Mouse (Mus musculus) midbrain, embryonic 10.5 days (tissue): ENCODE results near the gene Tas2r119. TPM values are rescaled to one million over a fixed set of nuclear protein-coding genes. Genes with fewer than 3 reads are reported as not detected.
"Not testable (repeated sequence)": the region's sequence is repeated elsewhere in the genome, so short reads cannot be mapped to it uniquely, and the experiment has no call there.

Experiments
- DNase-seq: peaks from one replicate; pipeline ENCODE4 v3.0.0-alpha.2; 2017; ENCODE audit warnings: low spot score
- H3K27ac ChIP-seq: fragments of 300-500 bp; sonication (generic); replicated peaks from 2 replicates; pipeline ENCODE4 v1.5.1; 2016; ENCODE audit warnings: mild to moderate bottlenecking
- H3K27me3 ChIP-seq: fragments of 300-500 bp; sonication (generic); 2 replicates; pipeline ENCODE4 v1.6.1; 2016; ENCODE audit warnings: low read depth, mild to moderate bottlenecking; ENCODE audit not compliant: poor library complexity, severe bottlenecking
- H3K36me3 ChIP-seq: fragments of 300-500 bp; sonication (generic); 2 replicates; pipeline ENCODE4 v1.6.1; 2016; ENCODE audit warnings: mild to moderate bottlenecking, moderate library complexity
- H3K4me1 ChIP-seq: fragments of 300-500 bp; sonication (generic); 2 replicates; pipeline ENCODE4 v1.6.1; 2016
- H3K4me3 ChIP-seq: fragments of 300-500 bp; sonication (generic); 2 replicates; pipeline ENCODE4 v1.5.1; 2016; ENCODE audit warnings: mild to moderate bottlenecking, moderate library complexity
- H3K9me3 ChIP-seq: fragments of 300-500 bp; sonication (generic); replicated peaks from 2 replicates; pipeline ENCODE4 v1.6.1; 2016; ENCODE audit warnings: mild to moderate bottlenecking
- WGBS: fragments of 180-500 bp; shearing (Covaris S2); methylation state at CpG from one replicate; pipeline ENCODE4 v1.1.7; 2016; 5-methylcytosine and 5-hydroxymethylcytosine counted together
- polyA plus RNA-seq: library from polyadenylated mRNA; unstranded; fragments of >200 nt; fragmentation: Nextera tagmentation; extraction: Ambion mirVana; gene quantifications from 2 replicates; pipeline ENCODE4 v1.2.1, GENCODE M21; 2016

Gene Tas2r119
- polyA plus RNA-seq, 1 experiment from 2014 or later = not detected

DNA sequence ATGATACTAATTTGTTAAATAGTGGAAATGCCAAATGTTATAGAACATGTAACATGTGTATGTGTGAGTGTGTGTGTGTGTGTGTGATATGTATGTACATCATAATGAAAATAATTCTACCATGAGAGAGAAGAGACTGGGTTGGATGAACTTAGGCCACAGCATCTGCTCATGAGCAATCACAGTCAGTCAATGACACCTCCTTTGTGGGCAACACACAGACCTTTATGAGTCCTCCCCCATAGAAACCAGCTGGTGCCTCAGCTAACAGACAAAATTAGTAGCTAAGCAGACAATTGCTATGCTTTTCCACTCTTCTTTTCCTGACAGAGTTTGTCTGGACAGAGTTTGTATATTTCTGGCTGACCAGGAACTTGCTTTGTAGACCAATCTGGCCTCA is 7.9 kb downstream of the Tas2r119 start:
- Histone ChIP-seq H3K36me3 (no peaks in the 10 kb centered on the region), H3K27me3 (no peaks in the 10 kb centered on the region), H3K9me3 (no peaks in the 10 kb centered on the region), H3K27ac (no peak overlapping the region), H3K4me1 (no peaks in the 10 kb centered on the region), H3K4me3 (no peak overlapping the region)
- no peak for DNase-seq

- 90% methylated on average over 3 of the region's 3 CpGs for WGBS
- Histone ChIP-seq H3K27ac (no peak overlapping the region), H3K27me3 (no peaks in the 10 kb centered on the region)
These were observed 12.8 kb downstream of the Tas2r119 start for GRCm38 (mm10) chr15:32189879-32190278.

GRCm38 (mm10) chr15:32190436-32190835 is 13.3 kb downstream of the Tas2r119 start:
- DNase-seq = no peak
- WGBS = 95% methylated on average over 6 of the region's 6 CpGs
- no peaks in the 10 kb centered on the region for H3K9me3 ChIP-seq
- no peaks in the 10 kb centered on the region for H3K4me1 ChIP-seq
- H3K27me3 ChIP-seq = no peaks in the 10 kb centered on the region
- H3K4me3 ChIP-seq = no peak overlapping the region
- H3K36me3 ChIP-seq = no peaks in the 10 kb centered on the region
- no peak overlapping the region for H3K27ac ChIP-seq

More at GRCm38 (mm10) chr15:32189879-32190278, 12.8 kb downstream of the Tas2r119 start:
- H3K36me3 ChIP-seq = no peaks in the 10 kb centered on the region
- H3K9me3 ChIP-seq = no peaks in the 10 kb centered on the region
- DNase-seq = no peak
- no peak overlapping the region for H3K4me3 ChIP-seq
- H3K4me1 ChIP-seq = no peaks in the 10 kb centered on the region

- H3K36me3 ChIP-seq = no peaks in the 10 kb centered on the region
- H3K4me3 ChIP-seq = no peak overlapping the region
- H3K4me1 ChIP-seq = peaks cover 1% of the 10 kb centered on the region; the same call in 1 of the 2 replicates
- WGBS = 82% methylated on average over 1 of the region's 1 CpGs
- DNase-seq = no peak
- H3K9me3 ChIP-seq = no peaks in the 10 kb centered on the region
- no peaks in the 10 kb centered on the region for H3K27me3 ChIP-seq
- no peak overlapping the region for H3K27ac ChIP-seq
These were observed 15.9 kb downstream of the Tas2r119 start for GRCm38 (mm10) chr15:32192948-32193347.

DNA sequence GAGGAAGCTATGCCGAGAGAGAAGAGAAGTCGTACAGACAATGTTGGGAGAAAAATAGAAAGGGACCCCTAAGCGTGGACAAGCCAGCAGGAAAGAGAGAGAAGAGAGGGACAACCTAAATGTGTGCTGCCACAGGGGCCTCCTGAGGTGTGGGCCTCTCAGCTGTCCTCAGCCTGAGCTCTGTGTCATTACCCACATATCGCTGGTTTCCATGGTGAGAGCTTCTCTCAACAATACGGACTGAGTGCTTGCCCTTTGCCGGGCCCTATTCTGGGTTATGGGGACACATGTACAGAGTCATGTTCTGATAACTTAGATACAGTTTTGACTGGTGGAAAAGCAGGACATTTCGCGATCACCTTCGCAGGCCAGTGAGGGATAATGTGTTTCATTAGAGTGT is 21.0 kb downstream of the Tas2r119 start:
- no peaks in the 10 kb centered on the region for H3K36me3 ChIP-seq
- no peak overlapping the region for H3K4me3 ChIP-seq
- no peak overlapping the region for H3K27ac ChIP-seq
- 80% methylated on average over 9 of the region's 9 CpGs for WGBS
- no peak for DNase-seq
- no peaks in the 10 kb centered on the region for H3K27me3 ChIP-seq
- H3K9me3 ChIP-seq = no peaks in the 10 kb centered on the region
- H3K4me1 ChIP-seq = peaks cover 9% of the 10 kb centered on the region; the same call in 1 of the 2 replicates

DNA sequence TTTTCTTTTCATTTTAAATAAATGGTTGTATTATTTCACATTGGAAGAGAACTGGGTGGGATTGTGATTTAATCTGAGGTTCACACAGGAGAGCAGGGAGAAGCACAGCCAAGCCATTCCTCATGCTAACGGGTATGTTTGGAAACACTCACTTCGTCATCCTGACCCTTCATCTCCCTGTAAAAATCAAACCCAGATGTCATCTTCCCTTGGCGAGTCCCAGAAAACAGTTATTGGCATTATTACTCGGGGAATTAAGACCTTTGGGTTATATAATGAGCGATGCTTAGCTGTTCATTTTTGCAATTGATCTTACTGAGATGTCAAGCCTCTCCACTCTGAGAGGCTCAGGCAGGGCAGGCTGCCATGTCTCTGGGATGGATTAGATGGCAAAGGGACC is 21.5 kb downstream of the Tas2r119 start:
- no peaks in the 10 kb centered on the region for H3K9me3 ChIP-seq
- no peak overlapping the region for H3K4me3 ChIP-seq
- peaks cover 9% of the 10 kb centered on the region; the same call in 1 of the 2 replicates for H3K4me1 ChIP-seq
- no peak overlapping the region for H3K27ac ChIP-seq
- WGBS = 77% methylated on average over 5 of the region's 5 CpGs
- DNase-seq = no peak
- no peaks in the 10 kb centered on the region for H3K36me3 ChIP-seq
- no peaks in the 10 kb centered on the region for H3K27me3 ChIP-seq

DNA sequence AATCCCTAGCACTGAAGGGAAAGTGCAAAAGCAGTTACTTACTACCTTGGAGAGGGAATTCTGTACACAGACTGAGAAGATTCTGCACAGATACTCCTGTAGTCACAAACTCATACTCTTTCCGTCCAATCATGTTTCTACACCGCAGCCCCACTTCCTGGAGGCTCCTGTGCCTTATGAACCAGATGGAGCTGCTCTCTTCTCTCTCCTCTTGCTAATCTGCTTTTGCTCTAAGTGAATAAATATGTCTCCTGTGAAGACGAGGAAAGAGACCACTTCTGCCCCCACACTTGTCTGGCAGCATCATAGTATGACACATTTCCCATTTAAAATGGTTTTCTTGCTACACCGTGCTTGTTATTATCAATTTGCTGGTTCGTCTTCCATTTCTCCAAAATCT is 26.2 kb downstream of the Tas2r119 start:
- Histone ChIP-seq H3K4me1 (peaks cover 5% of the 10 kb centered on the region; the same call in 1 of the 2 replicates), H3K4me3 (no peak overlapping the region), H3K36me3 (no peaks in the 10 kb centered on the region), H3K9me3 (no peaks in the 10 kb centered on the region), H3K27me3 (no peaks in the 10 kb centered on the region), H3K27ac (no peak overlapping the region)
- DNase-seq = no peak
- 88% methylated on average over 5 of the region's 5 CpGs for WGBS

DNA sequence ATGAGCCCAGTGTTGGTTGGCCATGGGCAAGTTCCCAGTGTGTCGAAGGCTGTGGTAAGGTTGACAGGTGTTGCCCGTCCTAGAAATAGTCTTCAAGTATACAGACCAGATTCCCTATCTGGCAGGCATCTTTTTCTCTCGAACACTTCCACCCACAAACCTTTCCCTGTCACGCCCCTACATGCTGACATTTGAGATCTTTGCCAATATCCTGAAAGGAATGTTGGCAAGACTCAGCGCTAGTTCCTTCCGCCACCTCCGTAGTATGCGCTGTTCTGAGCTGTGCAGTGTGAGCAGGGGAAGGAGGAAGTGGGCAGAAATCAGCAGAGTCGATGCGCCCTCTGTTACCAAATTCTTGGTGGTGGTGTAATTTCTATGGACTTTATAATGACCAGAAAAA is 27.8 kb downstream of the Tas2r119 start:
- WGBS = 91% methylated on average over 10 of the region's 10 CpGs
- no peaks in the 10 kb centered on the region for H3K9me3 ChIP-seq
- H3K4me3 ChIP-seq = no peak overlapping the region
- no peak for DNase-seq
- no peaks in the 10 kb centered on the region for H3K4me1 ChIP-seq
- no peaks in the 10 kb centered on the region for H3K27me3 ChIP-seq
- H3K27ac ChIP-seq = no peak overlapping the region
- H3K36me3 ChIP-seq = no peaks in the 10 kb centered on the region

GRCm38 (mm10) chr15:32214687-32215086 is 37.6 kb downstream of the Tas2r119 start:
- H3K4me1 ChIP-seq, H3K27ac ChIP-seq, H3K4me3 ChIP-seq, H3K27me3 ChIP-seq, H3K36me3 ChIP-seq, H3K9me3 ChIP-seq, DNase-seq: not testable (repeated sequence)
- 92% methylated on average over 10 of the region's 10 CpGs for WGBS

- 86% methylated on average over 7 of the region's 7 CpGs for WGBS
- H3K27me3 ChIP-seq = no peaks in the 10 kb centered on the region
- no peak for DNase-seq
These were observed 45.9 kb downstream of the Tas2r119 start for GRCm38 (mm10) chr15:32223028-32223427.

GRCm38 (mm10) chr15:32225394-32225793 is 48.3 kb downstream of the Tas2r119 start:
- no peak overlapping the region for H3K27ac ChIP-seq
- H3K36me3 ChIP-seq = no peaks in the 10 kb centered on the region
- H3K4me1 ChIP-seq = no peaks in the 10 kb centered on the region
- H3K27me3 ChIP-seq = no peaks in the 10 kb centered on the region
- DNase-seq = no peak
- 90% methylated on average over 3 of the region's 3 CpGs for WGBS
- no peak overlapping the region for H3K4me3 ChIP-seq
- H3K9me3 ChIP-seq = no peaks in the 10 kb centered on the region

More at GRCm38 (mm10) chr15:32223028-32223427, 45.9 kb downstream of the Tas2r119 start:
- H3K4me3 ChIP-seq = no peak overlapping the region
- no peaks in the 10 kb centered on the region for H3K9me3 ChIP-seq
- no peaks in the 10 kb centered on the region for H3K4me1 ChIP-seq
- no peak overlapping the region for H3K27ac ChIP-seq
- H3K36me3 ChIP-seq = no peaks in the 10 kb centered on the region

DNA sequence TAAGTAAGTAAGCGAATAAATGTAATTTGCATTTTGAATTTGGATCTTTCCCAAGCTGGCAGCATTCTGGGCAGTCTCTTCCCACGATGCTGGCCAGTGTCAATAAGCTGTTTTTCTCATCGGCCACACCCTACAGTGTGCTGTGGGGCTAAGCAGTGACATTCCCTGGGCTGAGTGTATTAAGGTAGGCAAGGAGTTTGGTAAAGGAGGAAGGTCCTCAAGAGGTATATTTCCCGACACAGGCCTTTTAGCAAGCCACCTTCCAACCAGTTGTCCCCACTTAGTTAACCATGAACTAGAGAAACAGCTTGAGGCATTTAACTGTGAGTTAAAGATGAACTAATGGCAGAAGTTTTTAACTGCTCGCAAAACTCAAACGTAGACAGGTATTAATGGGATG is 49.3 kb downstream of the Tas2r119 start:
- WGBS = 85% methylated on average over 6 of the region's 6 CpGs
- no peaks in the 10 kb centered on the region for H3K9me3 ChIP-seq

DNA sequence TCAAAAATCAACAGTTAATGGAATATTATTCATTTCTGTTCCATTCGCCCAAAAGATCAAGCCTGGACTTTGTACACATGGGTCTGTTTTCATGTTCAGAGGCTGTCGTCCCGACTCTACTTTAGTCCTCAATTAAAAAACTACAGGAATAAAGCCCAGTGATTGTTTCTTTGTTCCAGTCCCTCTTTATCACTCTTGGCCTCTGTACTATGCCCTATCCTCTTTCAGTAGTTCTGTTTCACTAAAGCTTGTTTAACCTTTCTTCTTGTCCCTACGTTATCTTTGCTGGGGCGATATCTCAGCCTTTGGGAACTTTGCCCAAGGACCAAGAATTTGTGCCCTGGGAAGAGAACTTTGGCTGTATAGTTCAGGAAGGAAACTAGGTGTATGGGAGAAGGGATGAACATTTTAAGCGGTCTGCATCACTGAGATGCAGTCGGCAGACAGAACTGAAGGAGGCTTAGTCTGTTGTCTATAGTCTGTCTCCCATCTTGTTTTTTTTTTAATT is 49.9 kb downstream of the Tas2r119 start:
- Histone ChIP-seq H3K36me3 (no peaks in the 10 kb centered on the region), H3K27ac (no peak overlapping the region)
- 92% methylated on average over 7 of the region's 7 CpGs for WGBS

More for the DNA sequence above, 49.3 kb downstream of the Tas2r119 start:
- Histone ChIP-seq H3K27ac (no peak overlapping the region), H3K4me3 (no peak overlapping the region), H3K27me3 (no peaks in the 10 kb centered on the region), H3K36me3 (no peaks in the 10 kb centered on the region), H3K4me1 (no peaks in the 10 kb centered on the region)
- DNase-seq = no peak

More for the DNA sequence above, 49.9 kb downstream of the Tas2r119 start:
- no peak overlapping the region for H3K4me3 ChIP-seq
- DNase-seq = no peak
- H3K27me3 ChIP-seq = no peaks in the 10 kb centered on the region
- no peaks in the 10 kb centered on the region for H3K4me1 ChIP-seq
- no peaks in the 10 kb centered on the region for H3K9me3 ChIP-seq
